Mouse (Mus musculus): ENCODE results near the gene Ctdspl.

Ctdspl gene

GRCm38 (mm10) chr9:119060701-119061100, 134.4 kb downstream of the Ctdspl start:
- no peak for DNase-seq (ENCODE audit: low spot score in 2 of 2)

- DNase-seq (ENCODE audit: low spot score in 2 of 2) = no peak
These were observed 136.9 kb downstream of the Ctdspl start for GRCm38 (mm10) chr9:119063036-119063644.

DNA sequence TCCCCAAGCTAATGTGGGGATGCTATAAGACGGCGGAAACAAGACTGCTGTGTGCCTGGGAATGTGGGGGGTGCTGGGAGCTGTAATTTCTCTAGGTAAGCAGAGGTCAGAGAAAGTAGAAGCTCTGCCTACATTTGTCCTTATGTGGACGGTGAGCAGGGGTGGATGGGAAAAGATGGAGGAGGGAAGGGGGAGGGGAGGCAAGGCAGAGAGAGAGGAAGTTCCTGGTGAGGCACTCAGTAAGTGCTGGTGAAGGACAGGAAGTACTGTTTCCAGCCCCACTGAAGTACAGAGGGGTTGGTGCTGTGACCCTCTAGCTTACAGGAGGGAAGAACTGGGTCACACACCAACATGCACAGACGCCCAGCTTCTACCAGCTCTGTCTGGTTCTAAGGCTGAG, 138.0 kb downstream of the Ctdspl start:
- no peak for DNase-seq (ENCODE audit: low spot score in 2 of 2)

DNA sequence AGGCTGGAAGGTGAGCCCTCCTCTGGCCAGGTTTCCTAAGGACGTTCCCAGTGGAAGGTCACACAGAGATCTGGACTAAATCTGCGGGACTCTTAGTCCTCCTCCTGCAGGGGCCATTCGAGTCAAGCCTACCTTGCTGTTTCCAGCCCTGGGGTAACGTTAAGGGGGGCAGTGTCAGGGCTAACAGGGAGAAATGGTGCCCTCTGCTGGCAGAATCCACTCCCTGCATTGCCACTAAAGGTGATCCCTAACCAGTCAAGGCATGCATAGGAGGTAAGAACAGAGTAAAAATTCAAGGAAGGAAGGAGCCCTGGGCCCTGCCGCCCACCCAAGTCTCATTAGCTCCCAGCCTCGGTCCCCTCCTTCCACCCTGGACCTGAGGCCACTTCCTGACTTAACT, 141.3 kb downstream of the Ctdspl start:
- peak in 1 of 2 experiments; percentile 47 for DNase-seq (ENCODE audit: low spot score in 2 of 2)

- no peak for DNase-seq (ENCODE audit: low spot score in 2 of 2)
These were observed 142.0 kb downstream of the Ctdspl start for GRCm38 (mm10) chr9:119068266-119068665.

- DNase-seq (ENCODE audit: low spot score in 2 of 2) = no peak
These were observed 144.0 kb downstream of the Ctdspl start for GRCm38 (mm10) chr9:119070173-119070825.

- DNase-seq (ENCODE audit: low spot score in 2 of 2) = no peak
These were observed 145.5 kb downstream of the Ctdspl start for GRCm38 (mm10) chr9:119071786-119072185.

DNA sequence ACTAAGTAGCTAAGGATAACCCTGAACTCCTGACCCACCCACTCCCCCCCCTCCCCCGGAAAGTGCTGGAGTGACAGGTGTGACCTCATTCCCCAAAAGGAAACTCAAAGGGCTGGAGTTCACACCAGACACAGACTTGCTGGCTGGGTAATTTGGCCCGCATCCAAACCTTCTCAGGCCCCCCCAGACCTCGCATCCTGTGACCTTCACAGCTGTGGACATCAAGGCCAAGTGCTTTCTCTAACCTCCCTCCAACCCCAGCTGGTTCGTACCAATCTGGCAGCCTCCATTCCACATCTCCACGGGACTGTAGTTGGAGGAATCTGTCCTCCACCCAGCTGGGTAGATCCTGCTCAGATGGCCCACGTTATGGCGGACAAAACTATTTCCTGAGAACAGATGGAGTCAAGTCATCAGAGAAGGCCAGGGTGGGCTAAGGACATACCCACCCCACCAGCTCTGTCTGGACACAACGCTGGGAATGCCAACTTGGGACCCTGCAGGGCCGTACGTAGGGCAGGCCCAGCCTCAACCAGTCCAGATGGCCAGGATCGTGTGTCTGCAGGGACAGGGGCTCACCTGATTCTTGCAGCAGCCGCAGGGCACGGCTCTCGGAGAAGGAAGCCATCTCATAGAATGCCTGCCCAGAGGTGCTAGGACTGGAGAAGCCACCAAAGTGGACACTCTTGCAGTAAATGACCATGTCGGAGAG, 147.1 kb downstream of the Ctdspl start:
- DNase-seq (ENCODE audit: low spot score in 2 of 2) = no peak

GRCm38 (mm10) chr9:119075685-119076084, 149.4 kb downstream of the Ctdspl start:
- no peak for DNase-seq (ENCODE audit: low spot score in 2 of 2)

- no peak for DNase-seq (ENCODE audit: low spot score in 2 of 2)
These were observed 153.9 kb downstream of the Ctdspl start for GRCm38 (mm10) chr9:119080040-119080675.

GRCm38 (mm10) chr9:119082039-119082438, 155.8 kb downstream of the Ctdspl start:
- no peak for DNase-seq (ENCODE audit: low spot score in 2 of 2)

DNA sequence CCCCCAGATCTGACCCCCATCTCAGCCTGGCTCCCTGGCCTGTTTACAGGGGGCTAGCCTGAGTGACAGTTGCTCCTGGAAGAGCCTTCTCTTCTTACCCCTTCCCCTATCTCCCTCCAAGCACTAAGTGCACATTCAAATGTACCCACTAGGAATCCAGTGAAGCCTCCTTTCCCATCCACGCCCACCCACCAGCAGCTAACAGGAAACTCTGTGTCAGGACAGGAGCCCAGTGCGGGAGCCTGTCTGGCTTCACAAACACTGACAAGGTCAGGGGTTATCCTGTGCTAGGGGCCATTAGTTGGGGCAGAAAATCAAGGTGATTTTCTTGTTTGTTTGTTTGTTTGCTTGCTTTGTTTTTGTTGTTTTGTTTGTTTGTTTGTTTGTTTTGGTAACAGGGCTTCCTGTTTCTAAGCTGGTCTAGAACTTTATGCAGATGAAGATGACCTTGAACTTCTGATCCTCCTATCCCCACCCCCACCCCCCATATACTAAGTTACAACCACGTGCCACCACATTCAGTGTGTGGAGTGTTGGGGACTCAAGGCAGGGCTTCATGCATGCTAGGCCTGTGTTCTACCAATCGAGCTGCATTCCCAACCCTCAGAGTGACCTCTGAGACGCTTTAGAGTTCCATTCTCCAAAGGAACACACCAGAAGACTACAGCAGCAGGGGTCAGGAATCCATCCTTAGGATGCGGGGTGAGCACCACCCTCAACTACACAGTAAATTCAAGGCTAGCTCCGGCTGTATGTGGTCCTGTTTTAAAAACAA, 156.6 kb downstream of the Ctdspl start:
- DNase-seq (ENCODE audit: low spot score in 2 of 2) = no peak

DNA sequence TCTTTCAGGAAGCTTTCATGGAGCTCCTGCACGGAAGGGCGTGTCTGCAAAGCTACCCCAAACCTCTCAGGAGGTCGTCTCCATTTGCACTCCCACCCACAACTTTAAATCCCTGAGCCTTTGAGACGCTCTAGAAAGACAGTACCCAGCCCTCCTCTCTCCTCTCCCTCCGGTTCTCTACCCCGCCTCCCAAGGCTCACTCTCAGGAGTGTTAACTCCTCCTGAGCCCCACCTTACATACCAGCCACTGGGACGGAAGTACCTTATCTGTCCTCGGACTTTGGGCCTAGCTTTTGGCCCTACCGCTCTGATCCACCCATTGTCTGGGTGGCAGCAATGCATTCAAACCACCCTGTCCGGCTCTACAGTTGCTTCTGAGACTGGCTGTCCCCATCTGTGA, 157.7 kb downstream of the Ctdspl start:
- no peak for DNase-seq (ENCODE audit: low spot score in 2 of 2)

DNA sequence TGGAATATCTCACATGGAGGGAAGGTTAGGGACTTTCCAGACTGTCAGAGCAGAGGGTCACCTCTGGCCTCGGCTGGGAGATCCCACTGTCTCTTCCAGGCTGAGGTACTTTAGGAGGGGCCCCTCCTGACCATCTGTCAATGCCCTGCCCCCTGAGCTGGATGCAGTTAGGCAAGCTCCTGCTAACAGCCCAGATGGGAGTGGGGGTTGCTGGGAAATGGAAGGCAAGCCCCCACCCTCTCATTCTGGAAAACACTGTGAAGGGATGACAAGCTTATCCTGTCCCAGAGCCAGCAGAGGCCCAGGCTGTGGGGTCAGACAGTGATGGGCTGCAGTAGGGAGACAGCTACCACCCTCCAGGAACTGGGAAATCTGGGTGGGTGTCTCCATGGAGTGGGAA, 160.2 kb downstream of the Ctdspl start:
- DNase-seq (ENCODE audit: low spot score in 2 of 2) = no peak

DNA sequence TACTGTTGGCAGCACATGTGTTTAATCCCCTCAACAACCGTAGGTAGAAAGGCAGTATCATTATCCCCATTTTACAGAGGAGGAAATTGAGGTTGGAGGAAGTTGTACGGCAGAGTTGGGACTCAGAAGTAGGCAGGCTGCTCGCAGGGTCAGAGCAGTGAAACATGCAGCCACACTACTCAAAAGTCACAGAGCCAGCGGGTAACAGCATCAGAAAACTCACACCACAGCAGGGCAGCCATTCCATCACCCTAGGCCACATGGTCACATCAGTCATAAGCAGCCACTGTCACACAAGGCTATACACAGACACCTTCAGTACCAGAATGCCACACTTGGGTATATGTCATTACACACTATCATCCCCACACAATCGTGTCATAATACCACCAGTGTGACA, 161.1 kb downstream of the Ctdspl start:
- DNase-seq (ENCODE audit: low spot score in 2 of 2) = no peak

- peak; percentile 61 to 74 for DNase-seq (ENCODE audit: low spot score in 2 of 2)
These were observed 162.0 kb downstream of the Ctdspl start for GRCm38 (mm10) chr9:119088148-119088801.

DNA sequence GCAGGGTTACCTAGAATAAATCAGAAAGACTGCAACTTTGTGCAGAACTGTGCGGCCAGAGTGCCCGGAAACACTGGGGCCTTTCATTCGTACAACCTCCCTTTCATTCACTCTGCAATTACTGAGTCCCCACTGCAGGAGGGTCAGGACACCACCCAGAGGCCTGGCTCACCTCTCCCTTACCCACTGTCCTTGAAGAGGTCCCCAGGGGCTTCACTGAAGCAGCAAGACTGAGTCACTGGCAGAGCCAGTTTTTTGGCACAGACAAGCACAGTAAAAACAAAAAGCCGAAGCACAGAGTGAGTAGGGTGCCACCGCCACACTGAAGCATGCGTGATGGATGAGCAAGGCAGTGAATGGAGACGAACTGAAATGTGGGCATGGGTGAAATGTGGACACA, 163.2 kb downstream of the Ctdspl start:
- DNase-seq (ENCODE audit: low spot score in 2 of 2) = no peak

DNA sequence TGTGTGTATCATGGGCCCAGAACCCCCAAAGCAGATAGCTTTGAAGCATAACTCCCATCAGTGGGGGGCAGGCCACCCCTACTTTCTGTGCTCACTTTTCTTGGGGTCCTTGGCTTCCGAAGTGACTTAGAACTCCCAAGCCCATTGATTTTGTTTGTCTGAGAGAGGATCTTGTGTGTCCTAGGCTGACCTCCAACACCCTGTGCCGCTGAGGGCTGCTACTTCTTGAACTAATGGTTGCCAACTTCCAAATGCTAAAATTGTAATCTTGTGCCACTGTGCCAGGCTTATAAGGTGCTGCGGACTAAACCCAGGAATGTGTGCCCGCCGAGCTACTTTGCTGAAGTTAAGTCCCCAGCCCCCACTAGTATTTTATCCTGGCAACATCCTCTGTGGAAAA, 164.2 kb downstream of the Ctdspl start:
- DNase-seq (ENCODE audit: low spot score in 2 of 2) = no peak

- DNase-seq (ENCODE audit: low spot score in 2 of 2) = no peak
These were observed 165.5 kb downstream of the Ctdspl start for GRCm38 (mm10) chr9:119091581-119092310.
